Mouse (Mus musculus): Measurements from ENCODE around the gene F11.

DNA sequence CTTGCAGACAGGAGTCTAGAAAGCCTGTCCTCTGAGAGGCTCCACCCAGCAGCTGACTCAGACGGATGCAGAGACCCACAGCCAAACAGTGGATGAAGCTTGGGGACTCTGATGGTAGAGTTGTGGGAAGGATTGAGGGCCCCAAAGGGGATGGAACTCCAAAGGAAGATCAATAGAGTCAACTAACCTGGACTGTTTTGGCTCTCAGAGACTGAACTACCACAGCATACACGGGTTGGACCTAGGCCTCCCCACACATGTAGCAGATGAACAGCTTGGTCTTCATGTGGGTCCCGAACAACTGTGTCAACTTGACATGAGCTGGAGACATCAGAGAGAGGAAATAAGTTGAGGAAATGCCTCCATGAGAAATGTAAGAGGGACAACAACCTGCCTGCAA lies 1.0 kb upstream of the F11 start:
- TF ChIP-seq EP300 (IDR thresholded peaks at IDR 0.05; ENCODE audit: insufficient read depth, low read depth, low read length): no peak
- TF ChIP-seq CTCF (IDR thresholded peaks at IDR 0.05; ENCODE audit: low read depth, low read length): no peak
